Mouse (Mus musculus): ENCODE results near the gene Tti1. TPM values are rescaled to one million over a fixed set of nuclear protein-coding genes. Genes with fewer than 3 reads are reported as not detected.

Tti1 gene
- polyA plus RNA-seq, 2 experiments, result 11.1 to 11.3 TPM

- H3K9me3 ChIP-seq (ENCODE audit: control insufficient read depth, low read length), result no peaks in the 10 kb centered on the region
- no peak overlapping the region for H3K27ac ChIP-seq
- 62% methylated on average over 4 of the region's 4 CpGs for WGBS (ENCODE audit: insufficient replicate concordance)
- H3K4me3 ChIP-seq (ENCODE audit: insufficient read depth in 1 of 2, low read depth in 2 of 2, low read length in 2 of 2), result no peak overlapping the region
- no peak overlapping the region for H3K9ac ChIP-seq (replicated peaks)
- no peak for TF ChIP-seq EP300 (IDR thresholded peaks at IDR 0.05; ENCODE audit: low read depth)
- TF ChIP-seq CTCF (IDR thresholded peaks at IDR 0.05; ENCODE audit: low read depth), result no peak
- peaks cover 46% of the 10 kb centered on the region for H3K36me3 ChIP-seq (replicated peaks; ENCODE audit: control insufficient read depth, insufficient read depth, low read depth)
- H3K4me1 ChIP-seq (replicated peaks; ENCODE audit: control insufficient read depth in 2 of 2, insufficient read depth in 2 of 2, low read length in 1 of 2), result no peaks in the 10 kb centered on the region; a peak in 1 of 4 replicates
- DNase-seq (ENCODE audit: low read depth in 3 of 3, low spot score in 3 of 3) (no peak), ATAC-seq (ENCODE audit: insufficient read depth) (no peak)
- H3K4me2 ChIP-seq (ENCODE audit: low read depth), result no peak overlapping the region
- no peaks in the 10 kb centered on the region for H3K27me3 ChIP-seq (ENCODE audit: control insufficient read depth, insufficient read depth, low read length)
Observed at GRCm38 (mm10) chr2:158046186-158046585, 18.0 kb upstream of the Tti1 start.

DNA sequence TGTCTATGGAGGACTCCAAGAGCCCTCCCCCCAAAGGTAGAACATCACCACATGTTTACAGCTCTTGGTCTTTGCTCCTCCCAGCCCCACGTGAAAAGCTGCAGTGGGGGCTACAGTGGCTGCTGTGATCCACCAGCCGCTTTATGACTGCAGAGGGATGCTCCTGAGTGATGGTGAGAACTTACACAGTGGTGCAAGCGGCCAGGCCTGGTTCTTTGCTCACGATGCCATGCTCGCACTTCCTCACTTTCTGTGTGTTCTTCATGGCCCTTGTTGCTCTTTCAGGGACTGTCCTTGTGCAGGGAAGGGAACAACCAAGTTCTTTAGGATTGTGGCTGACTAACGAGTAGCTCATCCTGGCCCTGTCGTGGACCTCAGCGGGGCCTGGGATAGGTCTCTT, 15.3 kb upstream of the Tti1 start:
- Histone ChIP-seq H3K9ac (replicated peaks) (no peak overlapping the region), H3K4me3 (ENCODE audit: insufficient read depth in 1 of 2, low read depth in 2 of 2, low read length in 2 of 2) (no peak overlapping the region), H3K4me1 (replicated peaks; ENCODE audit: control insufficient read depth in 2 of 2, insufficient read depth in 2 of 2, low read length in 1 of 2) (no peaks in the 10 kb centered on the region; a peak in 1 of 4 replicates), H3K27ac (no peak overlapping the region), H3K4me2 (ENCODE audit: low read depth) (no peak overlapping the region), H3K36me3 (replicated peaks; ENCODE audit: control insufficient read depth, insufficient read depth, low read depth) (peaks cover 42% of the 10 kb centered on the region), H3K27me3 (ENCODE audit: control insufficient read depth, insufficient read depth, low read length) (no peaks in the 10 kb centered on the region), H3K9me3 (ENCODE audit: control insufficient read depth, low read length) (no peaks in the 10 kb centered on the region)
- TF ChIP-seq CTCF (IDR thresholded peaks at IDR 0.05; ENCODE audit: low read depth), result no peak
- TF ChIP-seq EP300 (IDR thresholded peaks at IDR 0.05; ENCODE audit: low read depth), result no peak
- DNase-seq (ENCODE audit: low read depth in 3 of 3, low spot score in 3 of 3), result no peak
- 90% methylated on average over 8 of the region's 8 CpGs for WGBS (ENCODE audit: insufficient replicate concordance)
- no peak for ATAC-seq (ENCODE audit: insufficient read depth)

DNA sequence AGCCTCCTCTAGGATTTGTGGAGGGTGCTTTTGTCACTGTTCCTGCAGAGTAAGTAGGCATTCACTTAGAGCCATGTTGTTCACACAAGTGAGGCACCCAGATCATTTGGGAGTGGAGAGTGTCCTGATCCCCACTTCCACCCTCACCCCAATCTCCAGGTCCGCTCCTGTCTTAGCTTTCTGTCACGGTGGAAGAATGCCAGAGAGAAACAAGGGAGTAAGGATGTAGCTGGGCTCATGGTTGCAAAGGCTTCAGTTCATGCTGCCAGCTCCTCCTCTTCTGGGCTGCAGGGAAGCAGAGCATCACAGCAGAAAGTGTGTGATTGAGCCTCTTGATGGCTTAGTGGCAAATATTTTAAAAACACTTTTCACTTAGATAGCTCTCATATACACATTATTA, 12.2 kb upstream of the Tti1 start:
- ATAC-seq (ENCODE audit: insufficient read depth) (no peak), DNase-seq (ENCODE audit: low read depth in 3 of 3, low spot score in 3 of 3) (no peak)
- 86% methylated on average over 2 of the region's 2 CpGs for WGBS (ENCODE audit: insufficient replicate concordance)
- H3K27ac ChIP-seq, result no peak overlapping the region
- TF ChIP-seq CTCF (IDR thresholded peaks at IDR 0.05; ENCODE audit: low read depth) (no peak), EP300 (IDR thresholded peaks at IDR 0.05; ENCODE audit: low read depth) (no peak)
- no peak overlapping the region for H3K9ac ChIP-seq (replicated peaks)
- no peaks in the 10 kb centered on the region for H3K27me3 ChIP-seq (ENCODE audit: control insufficient read depth, insufficient read depth, low read length)
- no peaks in the 10 kb centered on the region for H3K9me3 ChIP-seq (ENCODE audit: control insufficient read depth, low read length)
- no peak overlapping the region for H3K4me3 ChIP-seq (ENCODE audit: insufficient read depth in 1 of 2, low read depth in 2 of 2, low read length in 2 of 2)
- H3K36me3 ChIP-seq (replicated peaks; ENCODE audit: control insufficient read depth, insufficient read depth, low read depth), result peaks cover 38% of the 10 kb centered on the region
- peaks cover 3 to 5% of the 10 kb centered on the region in 2 experiments; a peak in 3 of 4 replicates for H3K4me1 ChIP-seq (replicated peaks; ENCODE audit: control insufficient read depth in 2 of 2, insufficient read depth in 2 of 2, low read length in 1 of 2)
- H3K4me2 ChIP-seq (ENCODE audit: low read depth), result no peak overlapping the region

GRCm38 (mm10) chr2:158039662-158040061, 11.4 kb upstream of the Tti1 start:
- TF ChIP-seq EP300 (IDR thresholded peaks at IDR 0.05; ENCODE audit: low read depth) (no peak), CTCF (IDR thresholded peaks at IDR 0.05; ENCODE audit: low read depth) (no peak)
- Histone ChIP-seq H3K9me3 (ENCODE audit: control insufficient read depth, low read length) (no peaks in the 10 kb centered on the region), H3K4me1 (replicated peaks; ENCODE audit: control insufficient read depth in 2 of 2, insufficient read depth in 2 of 2, low read length in 1 of 2) (peaks cover 3 to 5% of the 10 kb centered on the region in 2 experiments; a peak in 3 of 4 replicates), H3K9ac (replicated peaks) (no peak overlapping the region), H3K4me2 (ENCODE audit: low read depth) (no peak overlapping the region), H3K27me3 (ENCODE audit: control insufficient read depth, insufficient read depth, low read length) (no peaks in the 10 kb centered on the region), H3K4me3 (ENCODE audit: insufficient read depth in 1 of 2, low read depth in 2 of 2, low read length in 2 of 2) (no peak overlapping the region), H3K36me3 (replicated peaks; ENCODE audit: control insufficient read depth, insufficient read depth, low read depth) (peaks cover 32% of the 10 kb centered on the region), H3K27ac (no peak overlapping the region)
- WGBS (ENCODE audit: insufficient replicate concordance), result 73% methylated on average over 1 of the region's 1 CpGs
- ATAC-seq (ENCODE audit: insufficient read depth), result no peak
- DNase-seq (ENCODE audit: low read depth in 3 of 3, low spot score in 3 of 3), result no peak

GRCm38 (mm10) chr2:158037571-158037970, 9.3 kb upstream of the Tti1 start:
- DNase-seq (ENCODE audit: low read depth in 3 of 3, low spot score in 3 of 3) (no peak), ATAC-seq (ENCODE audit: insufficient read depth) (no peak)
- Histone ChIP-seq H3K27me3 (ENCODE audit: control insufficient read depth, insufficient read depth, low read length) (no peaks in the 10 kb centered on the region), H3K4me3 (ENCODE audit: insufficient read depth in 1 of 2, low read depth in 2 of 2, low read length in 2 of 2) (no peak overlapping the region), H3K36me3 (replicated peaks; ENCODE audit: control insufficient read depth, insufficient read depth, low read depth) (peaks cover 18% of the 10 kb centered on the region), H3K4me2 (ENCODE audit: low read depth) (no peak overlapping the region), H3K27ac (no peak overlapping the region), H3K9ac (replicated peaks) (no peak overlapping the region), H3K9me3 (ENCODE audit: control insufficient read depth, low read length) (no peaks in the 10 kb centered on the region), H3K4me1 (replicated peaks; ENCODE audit: control insufficient read depth in 2 of 2, insufficient read depth in 2 of 2, low read length in 1 of 2) (peaks cover 6 to 7% of the 10 kb centered on the region in 2 experiments)
- TF ChIP-seq EP300 (IDR thresholded peaks at IDR 0.05; ENCODE audit: low read depth), result no peak
- WGBS (ENCODE audit: insufficient replicate concordance), result 76% methylated on average over 1 of the region's 1 CpGs

Measured in liver, embryonic 14.5 days (tissue).